Mouse (Mus musculus): ENCODE measurements at regions not wholly inside any gene's neighbourhood (a gene's known extent, or its start where the extent isn't known, plus 50 kb on each side); places are given as distances from the start of the nearest gene placed in this dataset.

DNA sequence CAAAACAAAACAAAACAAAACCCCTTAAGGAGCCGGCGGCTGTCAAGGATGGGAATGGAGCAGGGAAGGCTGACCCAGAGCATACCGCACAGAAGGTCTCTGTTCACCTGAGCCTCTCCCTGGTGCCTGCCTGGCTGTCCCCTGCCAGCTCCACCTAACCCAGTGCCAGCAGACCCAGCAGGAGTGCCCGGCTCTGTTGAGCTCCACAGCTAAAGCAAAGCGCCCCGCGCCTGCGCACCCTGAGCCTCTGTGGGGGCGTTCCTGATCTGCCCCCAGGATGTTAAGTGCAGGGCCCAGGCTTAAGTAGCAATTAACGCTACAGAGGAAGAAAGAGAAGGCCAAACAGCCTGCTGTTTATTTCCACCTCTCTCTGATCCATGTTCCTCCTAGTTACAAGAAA is 111.5 kb downstream of the Mrm1 start:
- Histone ChIP-seq H3K27me3 (replicated peaks) (peaks cover 81% of the 10 kb centered on the region), H3K9me3 (peaks cover 11% of the 10 kb centered on the region), H3K4me3 (replicated peaks) (peak overlapping the region; percentile 50), H3K4me1 (peaks cover 4% of the 10 kb centered on the region), H3K36me3 (replicated peaks; ENCODE audit: low read length) (no peaks in the 10 kb centered on the region)
- no peak for TF ChIP-seq FLI1 (IDR thresholded peaks at IDR 0.05; ENCODE audit: low read length)

GRCm38 (mm10) chr11:84706692-84707091 is 112.6 kb downstream of the Mrm1 start:
- H3K36me3 ChIP-seq (replicated peaks; ENCODE audit: low read length), result no peaks in the 10 kb centered on the region
- peaks cover 10% of the 10 kb centered on the region for H3K4me1 ChIP-seq
- no peak overlapping the region for H3K4me3 ChIP-seq (replicated peaks)
- H3K9me3 ChIP-seq, result peaks cover 11% of the 10 kb centered on the region
- H3K27me3 ChIP-seq (replicated peaks), result peaks cover 78% of the 10 kb centered on the region
- no peak for TF ChIP-seq GATA1 (IDR thresholded peaks at IDR 0.05; ENCODE audit: borderline replicate concordance, low read length)
- no peak for TF ChIP-seq FLI1 (IDR thresholded peaks at IDR 0.05; ENCODE audit: low read length)

DNA sequence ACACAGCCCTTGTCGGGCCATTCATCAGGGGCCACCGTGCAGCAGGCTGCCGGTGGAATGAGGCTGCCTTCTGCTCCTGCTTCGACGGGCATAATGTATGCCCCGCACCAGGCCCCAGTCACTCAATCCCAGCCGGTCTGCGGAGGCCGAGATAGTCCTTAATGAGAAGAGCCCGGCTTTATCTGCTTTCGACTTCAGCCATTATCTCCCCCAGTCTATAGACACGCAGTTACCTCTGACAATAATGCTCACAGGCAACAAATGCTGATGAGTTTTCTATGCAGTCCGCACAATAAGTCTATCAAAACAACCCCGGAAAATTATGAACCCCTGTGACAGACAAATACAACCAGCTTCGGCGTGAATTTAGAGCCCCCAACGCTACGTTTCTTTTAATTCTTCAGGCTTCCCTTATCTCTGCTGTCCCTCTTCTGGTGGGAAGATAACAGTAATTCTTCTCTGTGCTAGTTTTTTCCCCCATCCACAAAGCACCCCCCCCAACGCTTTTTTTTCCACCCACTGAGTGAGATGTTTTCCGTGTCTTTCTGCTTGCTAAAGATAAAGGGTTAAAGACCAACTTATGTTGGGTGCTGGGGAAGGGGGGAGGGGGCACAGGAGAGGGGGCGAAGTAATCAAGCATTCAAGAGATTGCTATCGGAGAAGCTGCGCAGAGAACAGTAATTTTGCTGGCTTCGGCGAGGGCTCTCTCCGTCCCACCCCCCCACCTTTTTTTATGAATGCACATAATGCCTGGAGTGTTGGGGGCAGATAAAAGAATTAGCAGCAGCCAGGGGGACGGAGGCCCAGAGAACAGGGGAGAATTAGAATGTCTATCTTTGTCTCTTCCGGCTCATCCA is 117.8 kb downstream of the Mrm1 start:
- Histone ChIP-seq H3K9me3 (peaks cover 11% of the 10 kb centered on the region), H3K36me3 (replicated peaks; ENCODE audit: low read length) (no peaks in the 10 kb centered on the region), H3K4me3 (replicated peaks) (peak overlapping the region; percentile 57), H3K27me3 (replicated peaks) (peaks cover 71% of the 10 kb centered on the region), H3K4me1 (peaks cover 14% of the 10 kb centered on the region)
- TF ChIP-seq FLI1 (IDR thresholded peaks at IDR 0.05; ENCODE audit: low read length), result no peak
- TF ChIP-seq GATA1 (IDR thresholded peaks at IDR 0.05; ENCODE audit: borderline replicate concordance, low read length), result no peak

- TF ChIP-seq GATA1 (IDR thresholded peaks at IDR 0.05; ENCODE audit: borderline replicate concordance, low read length), result no peak
- no peak for TF ChIP-seq FLI1 (IDR thresholded peaks at IDR 0.05; ENCODE audit: low read length)
- Histone ChIP-seq H3K4me3 (replicated peaks) (no peak overlapping the region), H3K4me1 (peaks cover 14% of the 10 kb centered on the region), H3K9me3 (no peaks in the 10 kb centered on the region), H3K27me3 (replicated peaks) (peaks cover 76% of the 10 kb centered on the region), H3K36me3 (replicated peaks; ENCODE audit: low read length) (no peaks in the 10 kb centered on the region)
These were observed 121.8 kb downstream of the Mrm1 start for GRCm38 (mm10) chr11:84697521-84697920.

GRCm38 (mm10) chr11:84692638-84693037 is 126.7 kb downstream of the Mrm1 start:
- no peaks in the 10 kb centered on the region for H3K36me3 ChIP-seq (replicated peaks; ENCODE audit: low read length)
- H3K27me3 ChIP-seq (replicated peaks), result peaks cover 53% of the 10 kb centered on the region
- no peaks in the 10 kb centered on the region for H3K9me3 ChIP-seq
- H3K4me3 ChIP-seq (replicated peaks), result no peak overlapping the region
- TF ChIP-seq FLI1 (IDR thresholded peaks at IDR 0.05; ENCODE audit: low read length) (no peak), GATA1 (IDR thresholded peaks at IDR 0.05; ENCODE audit: borderline replicate concordance, low read length) (no peak)
- H3K4me1 ChIP-seq, result no peaks in the 10 kb centered on the region

GRCm38 (mm10) chr11:84691410-84692148 is 127.7 kb downstream of the Mrm1 start:
- no peak for TF ChIP-seq FLI1 (IDR thresholded peaks at IDR 0.05; ENCODE audit: low read length)
- no peak for TF ChIP-seq GATA1 (IDR thresholded peaks at IDR 0.05; ENCODE audit: borderline replicate concordance, low read length)
- Histone ChIP-seq H3K27me3 (replicated peaks) (peaks cover 46% of the 10 kb centered on the region), H3K4me1 (no peaks in the 10 kb centered on the region), H3K36me3 (replicated peaks; ENCODE audit: low read length) (no peaks in the 10 kb centered on the region), H3K9me3 (no peaks in the 10 kb centered on the region), H3K4me3 (replicated peaks) (no peak overlapping the region)

DNA sequence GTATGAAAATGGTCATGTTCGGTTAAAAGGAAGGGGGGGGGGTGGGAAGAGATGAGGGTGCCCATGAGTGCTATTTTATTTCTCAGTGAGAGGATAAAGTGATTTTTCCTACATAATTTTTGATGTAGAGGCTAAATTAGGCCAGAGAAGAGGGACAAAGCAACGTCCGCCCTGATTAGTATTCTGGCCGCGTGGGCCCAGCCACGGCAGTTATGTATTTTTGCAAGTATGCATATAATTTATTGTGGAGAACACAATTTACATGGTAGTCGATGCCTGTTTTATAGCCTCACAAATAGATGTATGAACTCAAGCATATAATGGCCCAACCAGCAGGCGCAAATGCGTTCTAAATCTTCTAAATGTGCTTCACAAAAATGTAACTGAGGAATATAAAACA is 132.8 kb downstream of the Mrm1 start:
- H3K36me3 ChIP-seq (replicated peaks; ENCODE audit: low read length), result no peaks in the 10 kb centered on the region
- peaks cover 6% of the 10 kb centered on the region for H3K4me1 ChIP-seq
- H3K4me3 ChIP-seq (replicated peaks), result no peak overlapping the region
- H3K9me3 ChIP-seq, result no peaks in the 10 kb centered on the region
- peaks cover 30% of the 10 kb centered on the region for H3K27me3 ChIP-seq (replicated peaks)
- no peak for TF ChIP-seq GATA1 (IDR thresholded peaks at IDR 0.05; ENCODE audit: borderline replicate concordance, low read length)
- no peak for TF ChIP-seq FLI1 (IDR thresholded peaks at IDR 0.05; ENCODE audit: low read length)

- Histone ChIP-seq H3K27me3 (replicated peaks) (peaks cover 34% of the 10 kb centered on the region), H3K9me3 (no peaks in the 10 kb centered on the region), H3K4me3 (replicated peaks) (no peak overlapping the region), H3K4me1 (peaks cover 6% of the 10 kb centered on the region), H3K36me3 (replicated peaks; ENCODE audit: low read length) (no peaks in the 10 kb centered on the region)
- TF ChIP-seq GATA1 (IDR thresholded peaks at IDR 0.05; ENCODE audit: borderline replicate concordance, low read length) (no peak), FLI1 (IDR thresholded peaks at IDR 0.05; ENCODE audit: low read length) (no peak)
These were observed 135.0 kb downstream of the Mrm1 start for GRCm38 (mm10) chr11:84684325-84684724.

- TF ChIP-seq GATA1 (IDR thresholded peaks at IDR 0.05; ENCODE audit: borderline replicate concordance, low read length) (no peak), FLI1 (IDR thresholded peaks at IDR 0.05; ENCODE audit: low read length) (no peak)
- Histone ChIP-seq H3K27me3 (replicated peaks) (peaks cover 39% of the 10 kb centered on the region), H3K4me3 (replicated peaks) (no peak overlapping the region), H3K36me3 (replicated peaks; ENCODE audit: low read length) (no peaks in the 10 kb centered on the region), H3K4me1 (peaks cover 6% of the 10 kb centered on the region), H3K9me3 (no peaks in the 10 kb centered on the region)
These were observed 136.4 kb downstream of the Mrm1 start for GRCm38 (mm10) chr11:84682931-84683330.

Measured in megakaryocyte, embryonic 14.5 days (primary cell).